Mouse (Mus musculus) forebrain, postnatal 0 days (tissue): ENCODE results near the gene Zcchc4. TPM values are rescaled to one million over a fixed set of nuclear protein-coding genes. Genes with fewer than 3 reads are reported as not detected.
"Not testable (repeated sequence)": the region's sequence is repeated elsewhere in the genome, so short reads cannot be mapped to it uniquely, and the experiment has no call there.

Experiments
- ATAC-seq: fragments of 200-750 bp; cut with Nextera tagmentation; 2 replicates; pipeline ENCODE4 v1.8.0; 2017; ENCODE audit warnings: mild to moderate bottlenecking, moderate library complexity
- DNase-seq: peaks from one replicate; pipeline ENCODE4 v3.0.0-alpha.2; 2015
- H3K27ac ChIP-seq: fragments of 300-500 bp; sonication (generic); 2 replicates; pipeline ENCODE4 v1.5.1; 2014; ENCODE audit warnings: low read depth, mild to moderate bottlenecking, antibody characterized with exemption, low read length, moderate library complexity, mixed read lengths
- H3K27me3 ChIP-seq: fragments of 300-500 bp; sonication (generic); 2 replicates; pipeline ENCODE4 v1.6.1; 2014; ENCODE audit warnings: mild to moderate bottlenecking, low read length, mixed read lengths; ENCODE audit not compliant: insufficient read depth
- H3K36me3 ChIP-seq: fragments of 300-500 bp; sonication (generic); 2 replicates; pipeline ENCODE4 v1.6.1; 2014; ENCODE audit warnings: mild to moderate bottlenecking, moderate library complexity; ENCODE audit not compliant: insufficient read depth
- H3K4me1 ChIP-seq: fragments of 300-500 bp; sonication (generic); 2 replicates; pipeline ENCODE4 v1.6.1; 2014; ENCODE audit warnings: antibody characterized with exemption; ENCODE audit not compliant: insufficient read depth
- H3K4me2 ChIP-seq: fragments of 300-500 bp; sonication (generic); 2 replicates; pipeline ENCODE4 v1.6.1; 2014; ENCODE audit warnings: low read depth, mild to moderate bottlenecking, moderate library complexity
- H3K4me3 ChIP-seq: fragments of 300-500 bp; sonication (generic); 2 replicates; pipeline ENCODE4 v1.5.1; 2014; ENCODE audit warnings: low read depth, low read length, mixed read lengths
- H3K9ac ChIP-seq: fragments of 300-500 bp; sonication (generic); 2 replicates; pipeline ENCODE4 v1.6.1; 2014; ENCODE audit warnings: mild to moderate bottlenecking
- H3K9me3 ChIP-seq: fragments of 300-500 bp; sonication (generic); 2 replicates; pipeline ENCODE4 v1.6.1; 2016; ENCODE audit warnings: low read length
- CTCF ChIP-seq: sonication (generic); IDR thresholded peaks from 2 replicates; pipeline ENCODE4 v1.5.1; 2016; ENCODE audit warnings: antibody characterized with exemption, control low read depth, low read depth
- WGBS: fragments of 180-500 bp; shearing (Covaris S2); extraction: QIAGEN DNeasy Blood & Tissue Kit; methylation state at CpG from one replicate; pipeline ENCODE4 v1.1.7; 2014; 5-methylcytosine and 5-hydroxymethylcytosine counted together
- polyA plus RNA-seq: library from polyadenylated mRNA; unstranded; fragments of >200 nt; fragmentation: Nextera tagmentation; extraction: Ambion mirVana; gene quantifications from 2 replicates; pipeline ENCODE4 v1.2.1, GENCODE M21; 2015
- total RNA-seq: library from RNA; depleted of rRNA; stranded (reverse); fragments of >200 nt; gene quantifications from 2 replicates; pipeline ENCODE4 v1.2.3, GENCODE M21; 2014

Gene Zcchc4
- total and polyA plus RNA-seq, 2 experiments from 2014 or later = 6.8 to 11.0 TPM

- Histone ChIP-seq H3K36me3 (no peaks in the 10 kb centered on the region), H3K9ac (no peak overlapping the region), H3K9me3 (no peaks in the 10 kb centered on the region), H3K27me3 (no peaks in the 10 kb centered on the region), H3K27ac (no peak overlapping the region), H3K4me3 (no peak overlapping the region), H3K4me1 (peaks cover 2% of the 10 kb centered on the region; the same call in 1 of the 2 replicates), H3K4me2 (no peak overlapping the region)
- no peak for DNase-seq
- TF ChIP-seq CTCF = no peak
- ATAC-seq = no peak
Observed at GRCm38 (mm10) chr5:52746920-52747319, 28.3 kb upstream of the Zcchc4 start.

- Histone ChIP-seq H3K36me3 (no peaks in the 10 kb centered on the region), H3K4me3 (no peak overlapping the region), H3K9ac (no peak overlapping the region), H3K9me3 (no peaks in the 10 kb centered on the region), H3K27me3 (no peaks in the 10 kb centered on the region), H3K4me2 (no peak overlapping the region), H3K27ac (no peak overlapping the region), H3K4me1 (no peaks in the 10 kb centered on the region)
- no peak for TF ChIP-seq CTCF
- no peak for ATAC-seq
- no peak for DNase-seq
- 82% methylated on average over 5 of the region's 5 CpGs for WGBS
Observed at GRCm38 (mm10) chr5:52748732-52749131, 26.5 kb upstream of the Zcchc4 start.

GRCm38 (mm10) chr5:52753146-52753545, 22.1 kb upstream of the Zcchc4 start:
- no peak overlapping the region for H3K27ac ChIP-seq
- ATAC-seq (no peak), DNase-seq (no peak)
- no peaks in the 10 kb centered on the region for H3K9me3 ChIP-seq
- no peaks in the 10 kb centered on the region for H3K36me3 ChIP-seq
- no peaks in the 10 kb centered on the region for H3K4me1 ChIP-seq
- H3K27me3 ChIP-seq = no peaks in the 10 kb centered on the region
- no peak overlapping the region for H3K4me2 ChIP-seq
- 89% methylated on average over 9 of the region's 9 CpGs for WGBS
- no peak for TF ChIP-seq CTCF
- no peak overlapping the region for H3K9ac ChIP-seq
- no peak overlapping the region for H3K4me3 ChIP-seq

GRCm38 (mm10) chr5:52754196-52754595, 21.0 kb upstream of the Zcchc4 start:
- H3K9me3 ChIP-seq = no peaks in the 10 kb centered on the region
- TF ChIP-seq CTCF = no peak
- DNase-seq = no peak
- no peak for ATAC-seq
- no peaks in the 10 kb centered on the region for H3K36me3 ChIP-seq
- no peak overlapping the region for H3K4me3 ChIP-seq
- no peak overlapping the region for H3K4me2 ChIP-seq
- no peak overlapping the region for H3K9ac ChIP-seq
- H3K27me3 ChIP-seq = no peaks in the 10 kb centered on the region
- no peaks in the 10 kb centered on the region for H3K4me1 ChIP-seq
- H3K27ac ChIP-seq = no peak overlapping the region

GRCm38 (mm10) chr5:52755337-52755736, 19.9 kb upstream of the Zcchc4 start:
- Histone ChIP-seq H3K27me3 (no peaks in the 10 kb centered on the region), H3K4me2 (no peak overlapping the region), H3K9me3 (no peaks in the 10 kb centered on the region), H3K27ac (no peak overlapping the region), H3K4me1 (no peaks in the 10 kb centered on the region), H3K36me3 (no peaks in the 10 kb centered on the region), H3K9ac (no peak overlapping the region), H3K4me3 (no peak overlapping the region)
- 94% methylated on average over 3 of the region's 3 CpGs for WGBS
- no peak for DNase-seq
- ATAC-seq = no peak
- TF ChIP-seq CTCF = no peak

GRCm38 (mm10) chr5:52755989-52756388, 19.2 kb upstream of the Zcchc4 start:
- Histone ChIP-seq H3K9me3 (no peaks in the 10 kb centered on the region), H3K27me3 (no peaks in the 10 kb centered on the region), H3K27ac (no peak overlapping the region), H3K4me1 (no peaks in the 10 kb centered on the region), H3K4me2 (no peak overlapping the region), H3K9ac (no peak overlapping the region), H3K4me3 (no peak overlapping the region), H3K36me3 (no peaks in the 10 kb centered on the region)
- 94% methylated on average over 6 of the region's 6 CpGs for WGBS
- ATAC-seq (no peak), DNase-seq (no peak)
- TF ChIP-seq CTCF = no peak

- no peak for DNase-seq
- 91% methylated on average over 7 of the region's 7 CpGs for WGBS
- ATAC-seq = no peak
- Histone ChIP-seq H3K9me3 (no peaks in the 10 kb centered on the region), H3K9ac (no peak overlapping the region), H3K27me3 (no peaks in the 10 kb centered on the region), H3K4me1 (no peaks in the 10 kb centered on the region), H3K4me2 (no peak overlapping the region), H3K36me3 (peaks cover 6% of the 10 kb centered on the region; the same call in 1 of the 2 replicates), H3K27ac (no peak overlapping the region), H3K4me3 (no peak overlapping the region)
- no peak for TF ChIP-seq CTCF
Observed at GRCm38 (mm10) chr5:52762586-52762985, 12.6 kb upstream of the Zcchc4 start.

GRCm38 (mm10) chr5:52774267-52774666, 942 bp upstream of the Zcchc4 start:
- no peaks in the 10 kb centered on the region for H3K36me3 ChIP-seq
- no peaks in the 10 kb centered on the region for H3K27me3 ChIP-seq
- H3K4me1 ChIP-seq = no peaks in the 10 kb centered on the region
- no peak overlapping the region for H3K27ac ChIP-seq
- whole genome bisulfite sequencing = 90% methylated on average over 5 of the region's 5 CpGs
- no peak for TF ChIP-seq CTCF
- H3K4me3 ChIP-seq = no peak overlapping the region
- H3K9me3 ChIP-seq = no peaks in the 10 kb centered on the region
- ATAC-seq (no peak), DNase-seq (no peak)
- H3K9ac ChIP-seq = no peak overlapping the region
- no peak overlapping the region for H3K4me2 ChIP-seq

GRCm38 (mm10) chr5:52776466-52777354, 1.5 kb downstream of the Zcchc4 start:
- not testable (repeated sequence) for H3K4me2 ChIP-seq, H3K9me3 ChIP-seq, DNase-seq, H3K4me3 ChIP-seq, H3K4me1 ChIP-seq, H3K9ac ChIP-seq, ATAC-seq, H3K27ac ChIP-seq, H3K36me3 ChIP-seq, H3K27me3 ChIP-seq
- WGBS = 88% methylated on average over 8 of the region's 8 CpGs
